Mouse (Mus musculus) kidney, adult 11 months (tissue): Measurements from ENCODE around the gene Osbpl5.

Experiments
- DNase-seq: peaks from one replicate; pipeline ENCODE4 v3.0.0; 2022

Gene Osbpl5

GRCm38 (mm10) chr7:143753990-143754715, 2.6 kb downstream of the Osbpl5 start:
- DNase-seq, result peak; percentile 30

- no peak for DNase-seq
These were observed 4.2 kb downstream of the Osbpl5 start for GRCm38 (mm10) chr7:143752606-143753005.

GRCm38 (mm10) chr7:143752056-143752455, 4.7 kb downstream of the Osbpl5 start:
- no peak for DNase-seq

- DNase-seq, result no peak
These were observed 5.4 kb downstream of the Osbpl5 start for GRCm38 (mm10) chr7:143751380-143751779.

- no peak for DNase-seq
These were observed 7.7 kb downstream of the Osbpl5 start for GRCm38 (mm10) chr7:143749045-143749444.

- peak; percentile 81 for DNase-seq
These were observed 8.5 kb downstream of the Osbpl5 start for GRCm38 (mm10) chr7:143748041-143748868.

- no peak for DNase-seq
These were observed 16.1 kb downstream of the Osbpl5 start for GRCm38 (mm10) chr7:143740653-143741052.

GRCm38 (mm10) chr7:143739511-143740461, 17.0 kb downstream of the Osbpl5 start:
- DNase-seq, result peak; percentile 82

- peak; percentile 20 for DNase-seq
These were observed 18.2 kb downstream of the Osbpl5 start for GRCm38 (mm10) chr7:143738601-143739006.

- no peak for DNase-seq
These were observed 18.6 kb downstream of the Osbpl5 start for GRCm38 (mm10) chr7:143738194-143738593.

- no peak for DNase-seq
These were observed 23.0 kb downstream of the Osbpl5 start for GRCm38 (mm10) chr7:143733746-143734145.

GRCm38 (mm10) chr7:143729886-143730285, 26.9 kb downstream of the Osbpl5 start:
- DNase-seq, result peak; percentile 33

- DNase-seq, result no peak
These were observed 30.4 kb downstream of the Osbpl5 start for GRCm38 (mm10) chr7:143726396-143726795.

- peak; percentile 44 for DNase-seq
These were observed 32.9 kb downstream of the Osbpl5 start for GRCm38 (mm10) chr7:143723841-143724240.

GRCm38 (mm10) chr7:143722646-143723045, 34.1 kb downstream of the Osbpl5 start:
- no peak for DNase-seq

- peak; percentile 45 for DNase-seq
These were observed 39.0 kb downstream of the Osbpl5 start for GRCm38 (mm10) chr7:143717811-143718210.

- DNase-seq, result no peak
These were observed 43.4 kb downstream of the Osbpl5 start for GRCm38 (mm10) chr7:143713421-143713820.

- no peak for DNase-seq
These were observed 43.9 kb downstream of the Osbpl5 start for GRCm38 (mm10) chr7:143712771-143713348.

- DNase-seq, result peak; percentile 36
These were observed 44.8 kb downstream of the Osbpl5 start for GRCm38 (mm10) chr7:143712023-143712422.

- DNase-seq, result peak; percentile 50
These were observed 45.4 kb downstream of the Osbpl5 start for GRCm38 (mm10) chr7:143711381-143711780.

GRCm38 (mm10) chr7:143709395-143709794, 47.4 kb downstream of the Osbpl5 start:
- DNase-seq, result no peak

GRCm38 (mm10) chr7:143706697-143707438, 49.9 kb downstream of the Osbpl5 start:
- DNase-seq, result peak; percentile 92
